Mouse (Mus musculus): ENCODE measurements around the gene Hid1.

DNA sequence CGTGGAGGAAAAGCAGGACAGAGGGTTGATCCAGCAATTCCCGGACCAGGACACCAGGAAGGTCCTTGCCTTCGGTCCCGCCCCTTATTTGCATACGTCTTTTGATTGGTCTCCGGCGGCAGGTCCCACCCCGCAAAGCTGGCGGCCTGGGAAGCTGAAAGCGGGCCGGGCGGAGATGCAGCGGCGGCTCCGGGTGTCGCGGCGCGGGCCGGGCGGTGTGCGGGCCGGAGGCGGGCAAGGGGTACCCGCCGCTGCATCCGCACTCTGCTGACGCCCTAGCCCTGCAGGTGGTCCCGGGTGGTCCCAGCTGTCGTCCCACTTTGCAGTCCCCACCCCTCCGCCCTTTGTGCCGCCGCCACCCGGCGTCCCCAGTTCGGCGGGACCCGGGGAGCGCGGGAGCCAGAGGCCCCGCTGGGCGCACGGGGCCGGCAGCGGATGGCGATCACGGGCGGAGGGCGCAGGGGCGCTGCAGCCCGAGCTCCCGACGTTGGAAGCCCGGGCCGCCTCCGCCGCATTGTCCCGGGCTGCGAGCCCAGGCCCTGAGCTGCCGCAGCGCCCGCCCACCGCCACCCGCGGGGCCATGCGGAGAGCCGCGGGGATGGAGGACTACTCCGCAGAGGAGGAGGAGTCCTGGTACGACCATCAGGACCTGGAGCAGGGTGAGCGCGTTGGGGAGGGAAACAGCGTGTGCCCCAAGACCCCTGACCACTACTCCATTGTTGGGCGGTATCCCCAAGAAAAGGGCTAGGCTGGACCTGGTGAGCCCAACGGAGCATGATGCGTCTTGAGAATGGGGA is 14.4 kb upstream of the Hid1 start, which contains the start of gene Cdr2l:
- TF ChIP-seq POLR2A (IDR thresholded peaks at IDR 0.05; ENCODE audit: low read depth, low read length): peak; percentile 47; the same call in 1 of the 2 replicates
- no peak for TF ChIP-seq CTCF (IDR thresholded peaks at IDR 0.05; ENCODE audit: extremely low read depth, insufficient read length, insufficient replicate concordance, low read depth, low read length)

All from small intestine, adult 2 months (tissue).